Mouse (Mus musculus) lung, embryonic 16.5 days (tissue): ENCODE data around the gene Slc5a5. TPM values are rescaled to one million over a fixed set of nuclear protein-coding genes. Genes with fewer than 3 reads are reported as not detected.

Source experiments
- ATAC-seq: fragments of 200-750 bp; cut with Nextera tagmentation; 2 replicates; pipeline ENCODE4 v1.8.0; 2017; ENCODE audit warnings: low read depth, mild to moderate bottlenecking, moderate library complexity
- H3K27ac ChIP-seq: fragments of 300-500 bp; sonication (generic); 2 replicates; pipeline ENCODE4 v1.5.1; 2014; ENCODE audit warnings: mild to moderate bottlenecking, control low read depth, low read length
- H3K27me3 ChIP-seq: fragments of 300-500 bp; sonication (generic); 2 replicates; pipeline ENCODE4 v1.6.1; 2014; ENCODE audit warnings: low read depth, low read length, mixed read lengths; ENCODE audit not compliant: control insufficient read depth, insufficient read depth
- H3K36me3 ChIP-seq: fragments of 300-500 bp; sonication (generic); 2 replicates; pipeline ENCODE4 v1.6.1; 2014; ENCODE audit warnings: low read length; ENCODE audit not compliant: control insufficient read depth, insufficient read depth
- H3K4me1 ChIP-seq: fragments of 300-500 bp; sonication (generic); replicated peaks from 2 replicates; pipeline ENCODE4 v1.6.1; 2014; ENCODE audit warnings: low read length, mixed read lengths; ENCODE audit not compliant: control insufficient read depth, insufficient read depth
- H3K4me2 ChIP-seq: fragments of 300-500 bp; sonication (generic); 2 replicates; pipeline ENCODE4 v1.6.1; 2014; ENCODE audit warnings: low read depth, low read length, control low read depth
- H3K4me3 ChIP-seq: fragments of 300-500 bp; sonication (generic); 2 replicates; pipeline ENCODE4 v1.5.1; 2014; ENCODE audit warnings: mild to moderate bottlenecking, low read length, control low read depth
- H3K9ac ChIP-seq: fragments of 300-500 bp; sonication (generic); 2 replicates; pipeline ENCODE4 v1.6.1; 2014; ENCODE audit warnings: low read length, control low read depth
- H3K9me3 ChIP-seq: fragments of 300-500 bp; sonication (generic); 2 replicates; pipeline ENCODE4 v1.6.1; 2016; ENCODE audit warnings: low read length; ENCODE audit not compliant: control insufficient read depth
- WGBS: fragments of 180-500 bp; shearing (Covaris S2); extraction: QIAGEN DNeasy Blood & Tissue Kit; methylation state at CpG from one replicate; pipeline ENCODE4 v1.1.7; 2014; 5-methylcytosine and 5-hydroxymethylcytosine counted together
- polyA plus RNA-seq: library from polyadenylated mRNA; unstranded; fragments of >200 nt; fragmentation: Nextera tagmentation; extraction: Ambion mirVana; gene quantifications from 2 replicates; pipeline ENCODE4 v1.2.1, GENCODE M21; 2015

The Slc5a5 gene
- polyA plus RNA-seq, 1 experiment from 2014 or later: 0.13 TPM

GRCm38 (mm10) chr8:70853863-70854262 lies 38.7 kb downstream of the Slc5a5 start:
- Histone ChIP-seq H3K9ac (no peak overlapping the region), H3K4me3 (no peak overlapping the region), H3K27me3 (peaks cover 3% of the 10 kb centered on the region; the same call in 1 of the 2 replicates), H3K9me3 (no peaks in the 10 kb centered on the region), H3K27ac (no peak overlapping the region), H3K4me2 (no peak overlapping the region), H3K36me3 (no peaks in the 10 kb centered on the region), H3K4me1 (0 out of 2 replicates have a peak, but pooled peaks cover 5% of the 10 kb centered on the region)
- WGBS: 68% methylated on average over 2 of the region's 2 CpGs
- no peak for ATAC-seq

- 80% methylated on average over 40 of the region's 41 CpGs for WGBS
- Histone ChIP-seq H3K27ac (no peak overlapping the region), H3K9me3 (no peaks in the 10 kb centered on the region), H3K4me1 (0 out of 2 replicates have a peak, but pooled peaks cover 5% of the 10 kb centered on the region), H3K27me3 (peaks cover 3% of the 10 kb centered on the region; the same call in 1 of the 2 replicates), H3K4me3 (no peak overlapping the region), H3K4me2 (no peak overlapping the region), H3K9ac (no peak overlapping the region), H3K36me3 (no peaks in the 10 kb centered on the region)
- no peak for ATAC-seq
These were observed 39.8 kb downstream of the Slc5a5 start for GRCm38 (mm10) chr8:70852595-70853231.

DNA sequence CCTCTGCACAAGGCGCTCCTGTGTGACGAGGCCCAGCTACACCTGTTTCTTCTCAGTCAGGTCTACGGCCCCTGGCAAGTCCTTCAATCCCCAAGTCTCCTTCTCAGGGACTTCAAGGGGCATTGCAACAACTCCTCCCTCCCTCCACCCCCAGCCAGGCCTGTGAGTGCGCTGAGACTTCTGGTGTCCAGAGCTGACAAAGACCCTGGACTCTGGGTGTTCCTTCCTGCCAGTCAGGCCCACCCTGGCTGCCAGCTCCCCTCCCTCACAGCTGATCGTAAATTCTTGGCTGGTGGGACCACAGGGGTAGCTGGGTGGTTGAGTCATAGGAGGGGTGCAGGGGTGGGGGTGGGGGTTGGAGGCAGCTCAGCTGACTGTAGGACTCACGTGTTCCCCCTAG lies 40.7 kb downstream of the Slc5a5 start:
- ATAC-seq: no peak
- 52% methylated on average over 6 of the region's 6 CpGs for WGBS
- peak overlapping the region; percentile 4 for H3K9ac ChIP-seq

DNA sequence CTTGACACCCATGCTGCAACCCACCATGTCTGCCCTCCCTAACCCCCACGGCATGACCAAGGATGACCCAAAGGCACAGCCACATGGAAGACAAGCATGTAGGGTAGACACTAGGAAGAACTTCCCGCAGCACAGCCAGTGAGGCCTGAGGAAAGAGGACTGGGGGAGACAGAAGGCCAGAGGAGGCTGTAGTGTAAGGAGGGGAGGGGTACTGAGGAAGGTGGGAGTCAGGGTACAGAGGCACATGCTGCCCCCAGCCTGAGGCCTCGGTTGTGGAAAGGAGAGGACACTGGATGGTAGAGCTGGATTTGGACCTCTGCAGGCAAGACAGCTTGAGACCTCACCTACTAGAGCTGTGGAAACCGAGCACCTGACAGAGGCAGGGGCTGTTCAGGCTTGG lies 41.6 kb downstream of the Slc5a5 start:
- no peaks in the 10 kb centered on the region for H3K4me1 ChIP-seq
- H3K4me3 ChIP-seq: no peak overlapping the region
- no peaks in the 10 kb centered on the region for H3K36me3 ChIP-seq
- WGBS: 80% methylated on average over 4 of the region's 4 CpGs
- no peak overlapping the region for H3K4me2 ChIP-seq
- H3K27ac ChIP-seq: no peak overlapping the region
- H3K27me3 ChIP-seq: no peaks in the 10 kb centered on the region
- no peaks in the 10 kb centered on the region for H3K9me3 ChIP-seq
- H3K9ac ChIP-seq: no peak overlapping the region
- ATAC-seq: no peak

More for the DNA sequence above, 40.7 kb downstream of the Slc5a5 start:
- 0 out of 2 replicates have a peak, but pooled peaks cover 5% of the 10 kb centered on the region for H3K4me1 ChIP-seq
- peaks cover 3% of the 10 kb centered on the region; the same call in 1 of the 2 replicates for H3K27me3 ChIP-seq
- H3K27ac ChIP-seq: no peak overlapping the region
- no peak overlapping the region for H3K4me3 ChIP-seq
- no peaks in the 10 kb centered on the region for H3K36me3 ChIP-seq
- H3K4me2 ChIP-seq: no peak overlapping the region
- H3K9me3 ChIP-seq: no peaks in the 10 kb centered on the region

DNA sequence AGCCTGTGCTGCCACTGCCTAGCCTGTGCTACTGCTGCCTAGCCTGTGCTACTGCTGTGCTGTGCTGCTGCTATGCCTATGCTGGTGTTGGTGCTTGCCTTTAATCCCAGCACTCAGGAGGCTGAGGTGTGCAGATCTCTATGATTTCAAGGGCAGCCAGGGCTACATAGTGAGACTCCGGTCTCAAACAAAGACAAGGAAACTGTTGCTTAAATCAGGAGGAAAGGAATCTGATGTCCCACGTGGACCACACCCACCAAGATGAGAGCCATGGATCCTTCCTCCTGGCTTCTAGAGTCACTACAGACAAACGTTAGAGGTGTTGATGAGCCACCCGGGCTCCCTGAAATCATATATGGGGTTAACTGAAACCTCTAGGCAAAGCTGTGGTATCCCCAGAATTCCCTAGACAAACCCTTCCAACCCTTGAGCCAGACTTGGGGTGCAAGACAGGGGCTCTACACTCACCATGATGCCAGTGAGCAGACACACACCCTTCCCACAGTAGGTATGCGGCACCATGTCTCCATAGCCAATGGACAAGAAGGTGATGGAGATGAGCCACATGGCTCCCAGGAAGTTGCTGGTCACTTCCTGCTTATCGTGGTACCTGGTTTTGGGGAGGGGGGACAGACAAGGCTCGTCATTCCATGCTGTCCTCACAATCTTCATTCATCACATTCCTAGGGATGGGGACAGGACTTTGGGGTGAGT lies 42.3 kb downstream of the Slc5a5 start:
- no peak overlapping the region for H3K27ac ChIP-seq
- H3K4me3 ChIP-seq: no peak overlapping the region
- no peak overlapping the region for H3K4me2 ChIP-seq
- H3K4me1 ChIP-seq: no peaks in the 10 kb centered on the region
- no peak for ATAC-seq
- WGBS: 61% methylated on average over 7 of the region's 7 CpGs
- H3K9me3 ChIP-seq: no peaks in the 10 kb centered on the region
- H3K27me3 ChIP-seq: no peaks in the 10 kb centered on the region
- H3K36me3 ChIP-seq: no peaks in the 10 kb centered on the region
- H3K9ac ChIP-seq: no peak overlapping the region

GRCm38 (mm10) chr8:70849333-70849990 lies 43.1 kb downstream of the Slc5a5 start:
- Histone ChIP-seq H3K4me1 (no peaks in the 10 kb centered on the region), H3K27me3 (no peaks in the 10 kb centered on the region), H3K9ac (no peak overlapping the region), H3K4me2 (no peak overlapping the region), H3K36me3 (no peaks in the 10 kb centered on the region), H3K27ac (no peak overlapping the region), H3K4me3 (no peak overlapping the region), H3K9me3 (no peaks in the 10 kb centered on the region)
- ATAC-seq: no peak
- WGBS: 78% methylated on average over 3 of the region's 3 CpGs

- no peak overlapping the region; the same call in 1 of the 2 replicates for H3K9ac ChIP-seq
- 48% methylated on average over 15 of the region's 15 CpGs for WGBS
- H3K27ac ChIP-seq: no peak overlapping the region
- no peak for ATAC-seq
- H3K4me3 ChIP-seq: no peak overlapping the region
- no peaks in the 10 kb centered on the region for H3K9me3 ChIP-seq
- no peaks in the 10 kb centered on the region for H3K36me3 ChIP-seq
- H3K4me2 ChIP-seq: no peak overlapping the region
- no peaks in the 10 kb centered on the region for H3K27me3 ChIP-seq
- no peaks in the 10 kb centered on the region for H3K4me1 ChIP-seq
These were observed 46.0 kb downstream of the Slc5a5 start for GRCm38 (mm10) chr8:70846371-70847154.

GRCm38 (mm10) chr8:70845108-70845507 lies 47.4 kb downstream of the Slc5a5 start:
- 39% methylated on average over 5 of the region's 5 CpGs for WGBS
- H3K9ac ChIP-seq: no peak overlapping the region
- H3K27me3 ChIP-seq: no peaks in the 10 kb centered on the region

More at GRCm38 (mm10) chr8:70845108-70845507, 47.4 kb downstream of the Slc5a5 start:
- Histone ChIP-seq H3K4me2 (no peak overlapping the region), H3K27ac (no peak overlapping the region), H3K4me3 (no peak overlapping the region), H3K9me3 (no peaks in the 10 kb centered on the region), H3K36me3 (no peaks in the 10 kb centered on the region), H3K4me1 (peaks cover 3% of the 10 kb centered on the region)
- ATAC-seq: no peak
